Mouse (Mus musculus): ENCODE results near the gene Cyb5r4. TPM values are rescaled to one million over a fixed set of nuclear protein-coding genes. Genes with fewer than 3 reads are reported as not detected.

Gene Cyb5r4
- total and polyA plus RNA-seq, 3 experiments, result 13.8 to 116 (median 47.0) TPM

DNA sequence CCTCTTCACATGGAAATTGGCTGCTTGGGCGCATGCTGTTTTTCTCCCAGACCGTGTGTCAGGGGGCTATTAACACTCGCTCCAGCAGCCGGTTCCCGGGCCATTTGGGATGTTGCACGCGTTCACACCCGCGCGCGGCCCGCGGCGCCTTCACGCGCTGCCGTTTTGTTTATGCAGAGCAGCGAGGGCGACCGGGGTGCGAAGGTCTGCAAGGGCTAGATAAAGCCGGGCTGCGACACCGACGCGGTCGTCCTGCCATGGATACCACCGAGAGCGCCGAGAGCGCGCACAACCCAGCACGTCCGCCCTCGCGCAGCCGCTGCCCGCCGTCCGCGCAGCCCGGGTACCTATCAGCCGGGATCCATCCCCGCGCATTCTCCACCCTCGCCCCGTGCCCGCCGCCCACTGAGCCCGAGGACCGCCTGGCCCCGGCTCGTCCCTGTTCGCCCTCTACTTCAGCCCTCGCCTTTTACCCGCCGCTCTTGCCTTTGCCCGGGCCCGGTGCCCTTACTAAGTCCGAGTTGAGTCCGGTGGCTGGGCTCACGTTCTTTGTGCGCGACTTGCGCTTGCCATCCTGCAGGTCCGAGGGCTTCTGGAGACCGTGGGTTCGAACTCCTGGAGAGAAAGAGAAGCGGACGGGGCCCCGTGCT is 6.4 kb upstream of the Cyb5r4 start, which contains the start of gene Ripply2:
Gene Ripply2, plus strand, starts transcription at position 250 of the 650 bp plus-strand sequence.
- Histone ChIP-seq H3K27me3 (ENCODE audit: insufficient read depth, low read length) (peaks cover 25% of the 10 kb centered on the region), H3K36me3 (replicated peaks) (no peaks in the 10 kb centered on the region), H3K4me1 (ENCODE audit: insufficient read depth, low read depth, low read length) (peaks cover 5% of the 10 kb centered on the region; the same call in 1 of the 2 replicates), H3K9me3 (replicated peaks) (peaks cover 4% of the 10 kb centered on the region), H3K4me3 (ENCODE audit: low read depth, low read length) (peak within 1 kb of the TSS; percentile 27; the same call in 1 of the 2 replicates)
- TF ChIP-seq GATA2 (IDR thresholded peaks at IDR 0.05; ENCODE audit: borderline replicate concordance, low read depth, low read length) (no peak), GATA1 (IDR thresholded peaks at IDR 0.05; ENCODE audit: borderline replicate concordance, low read length) (no peak), TAL1 (conservative IDR thresholded peaks at IDR 0.05; ENCODE audit: low read depth, low read length) (no peak), POLR2AphosphoS5 (IDR thresholded peaks at IDR 0.05; ENCODE audit: insufficient replicate concordance, low read depth, low read length) (no peak), CTCF (IDR thresholded peaks at IDR 0.05; ENCODE audit: low read depth, low read length) (no peak)
- ATAC-seq (ENCODE audit: extremely low read depth, insufficient number of reproducible peaks, low FRiP score, poor library complexity, severe bottlenecking) (no peak), DNase-seq (ENCODE audit: low spot score) (no peak)

DNA sequence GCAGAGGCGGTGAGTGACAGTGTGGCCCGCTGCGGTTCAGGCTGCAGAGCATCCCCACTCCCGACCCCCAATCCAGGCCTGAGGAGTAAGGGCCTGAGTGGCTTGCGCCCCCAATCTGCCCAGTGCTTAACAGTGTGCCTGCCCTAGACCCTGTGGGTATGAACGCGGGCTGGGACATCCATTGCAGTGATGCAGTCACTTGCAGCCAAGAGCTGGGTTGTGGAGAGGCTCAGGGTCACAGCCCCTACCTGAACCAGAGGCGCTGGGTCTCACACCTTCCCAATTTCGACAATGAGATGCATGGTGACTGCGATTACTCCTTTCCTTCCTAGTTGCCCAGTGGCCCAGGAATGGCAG is 5.9 kb upstream of the Cyb5r4 start:
- TF ChIP-seq POLR2AphosphoS5 (IDR thresholded peaks at IDR 0.05; ENCODE audit: insufficient replicate concordance, low read depth, low read length) (no peak), CTCF (IDR thresholded peaks at IDR 0.05; ENCODE audit: low read depth, low read length) (no peak), GATA2 (IDR thresholded peaks at IDR 0.05; ENCODE audit: borderline replicate concordance, low read depth, low read length) (no peak), GATA1 (IDR thresholded peaks at IDR 0.05; ENCODE audit: borderline replicate concordance, low read length) (no peak), TAL1 (conservative IDR thresholded peaks at IDR 0.05; ENCODE audit: low read depth, low read length) (no peak)
- Histone ChIP-seq H3K36me3 (replicated peaks) (no peaks in the 10 kb centered on the region), H3K4me3 (ENCODE audit: low read depth, low read length) (no peak overlapping the region), H3K9me3 (replicated peaks) (peaks cover 4% of the 10 kb centered on the region), H3K27me3 (ENCODE audit: insufficient read depth, low read length) (peaks cover 25% of the 10 kb centered on the region), H3K4me1 (ENCODE audit: insufficient read depth, low read depth, low read length) (peaks cover 5% of the 10 kb centered on the region; the same call in 1 of the 2 replicates)
- no peak for ATAC-seq (ENCODE audit: extremely low read depth, insufficient number of reproducible peaks, low FRiP score, poor library complexity, severe bottlenecking)
- no peak for DNase-seq (ENCODE audit: low spot score)

DNA sequence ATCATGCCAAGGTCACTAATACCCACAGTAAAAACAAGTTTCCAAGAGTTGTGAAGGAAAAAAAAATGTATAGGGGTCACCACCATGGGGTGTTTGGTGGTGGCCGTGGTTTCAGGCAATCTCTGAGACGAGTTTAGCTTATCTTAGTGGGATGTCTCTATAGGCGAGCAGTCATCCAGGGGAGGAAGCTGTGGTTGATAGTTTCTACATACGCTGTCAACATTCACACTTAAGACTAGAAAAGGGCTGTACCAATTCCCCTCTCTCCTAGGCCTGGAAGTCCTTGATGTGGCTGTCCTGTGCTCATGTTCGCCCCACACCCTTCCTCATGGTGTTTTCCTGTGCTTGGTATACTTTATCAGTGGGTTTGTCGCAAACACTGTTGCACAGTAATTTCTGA is 4.0 kb downstream of the Cyb5r4 start:
- Histone ChIP-seq H3K36me3 (replicated peaks) (peaks cover 24% of the 10 kb centered on the region), H3K9me3 (replicated peaks) (no peaks in the 10 kb centered on the region), H3K4me3 (ENCODE audit: low read depth, low read length) (no peak overlapping the region), H3K27me3 (ENCODE audit: insufficient read depth, low read length) (no peaks in the 10 kb centered on the region), H3K4me1 (ENCODE audit: insufficient read depth, low read depth, low read length) (peaks cover 15% of the 10 kb centered on the region)
- TF ChIP-seq CTCF (IDR thresholded peaks at IDR 0.05; ENCODE audit: low read depth, low read length), result no peak
- TF ChIP-seq TAL1 (conservative IDR thresholded peaks at IDR 0.05; ENCODE audit: low read depth, low read length), result no peak
- no peak for TF ChIP-seq POLR2AphosphoS5 (IDR thresholded peaks at IDR 0.05; ENCODE audit: insufficient replicate concordance, low read depth, low read length)
- TF ChIP-seq GATA1 (IDR thresholded peaks at IDR 0.05; ENCODE audit: borderline replicate concordance, low read length), result no peak
- no peak for TF ChIP-seq GATA2 (IDR thresholded peaks at IDR 0.05; ENCODE audit: borderline replicate concordance, low read depth, low read length)
- ATAC-seq (ENCODE audit: extremely low read depth, insufficient number of reproducible peaks, low FRiP score, poor library complexity, severe bottlenecking), result no peak
- no peak for DNase-seq (ENCODE audit: low spot score)

DNA sequence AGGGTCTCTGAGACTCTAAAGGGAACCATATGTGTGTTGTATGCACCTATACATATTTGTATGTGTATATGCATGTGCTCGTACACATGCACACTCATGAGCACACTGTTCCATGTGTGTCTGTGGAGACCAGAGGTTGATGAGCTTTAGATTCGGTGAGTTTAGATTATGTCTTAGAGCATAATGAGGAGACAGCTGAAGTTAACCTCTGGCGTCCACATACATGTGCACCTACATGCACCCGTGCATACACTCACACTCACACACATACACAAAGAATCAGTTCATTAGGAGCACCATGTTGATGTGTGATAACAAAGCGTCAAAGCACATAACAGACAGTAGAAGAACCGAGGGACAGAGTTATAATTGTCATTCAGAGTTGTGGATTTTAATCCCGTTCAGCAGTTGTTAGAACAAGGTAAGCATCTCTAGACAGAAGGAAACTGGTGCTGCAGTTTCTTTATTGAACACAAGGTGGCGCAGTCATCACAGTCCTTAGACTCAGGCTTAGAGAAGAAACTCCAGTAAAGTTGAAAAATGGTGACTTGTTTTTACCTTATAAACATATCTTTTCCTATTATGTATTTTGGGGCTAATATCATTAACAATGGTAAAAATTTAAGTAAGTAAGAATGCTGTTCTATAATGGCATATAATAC is 5.7 kb downstream of the Cyb5r4 start:
- DNase-seq (ENCODE audit: low spot score) (peak; percentile 5), ATAC-seq (ENCODE audit: extremely low read depth, insufficient number of reproducible peaks, low FRiP score, poor library complexity, severe bottlenecking) (peak; percentile 57; the same call in 1 of the 2 replicates)
- no peak overlapping the region for H3K4me3 ChIP-seq (ENCODE audit: low read depth, low read length)
- H3K27me3 ChIP-seq (ENCODE audit: insufficient read depth, low read length), result no peaks in the 10 kb centered on the region
- H3K36me3 ChIP-seq (replicated peaks), result peaks cover 34% of the 10 kb centered on the region
- peaks cover 9% of the 10 kb centered on the region for H3K4me1 ChIP-seq (ENCODE audit: insufficient read depth, low read depth, low read length)
- H3K9me3 ChIP-seq (replicated peaks), result no peaks in the 10 kb centered on the region
- TF ChIP-seq CTCF (IDR thresholded peaks at IDR 0.05; ENCODE audit: low read depth, low read length) (peak; percentile 78), GATA1 (IDR thresholded peaks at IDR 0.05; ENCODE audit: borderline replicate concordance, low read length) (no peak)

DNA sequence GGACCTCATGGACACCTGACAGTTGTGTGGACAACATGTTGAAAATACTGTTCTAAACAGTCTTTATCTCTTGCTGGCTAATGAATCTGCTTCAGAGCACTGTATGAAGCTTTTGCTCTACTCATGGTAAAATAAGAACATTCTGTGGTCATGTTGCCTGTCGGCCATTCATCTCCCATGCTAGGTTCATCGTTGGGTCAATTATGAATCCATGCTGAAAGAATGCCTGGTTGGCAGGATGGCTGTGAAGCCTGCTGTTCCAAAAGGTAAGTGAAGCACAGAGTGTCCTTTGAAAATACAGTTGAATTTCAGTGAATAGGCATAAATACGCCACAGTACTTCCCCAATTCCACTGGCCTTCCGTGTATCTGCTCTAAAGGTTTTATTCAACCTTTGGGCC is 10.4 kb downstream of the Cyb5r4 start:
- DNase-seq (ENCODE audit: low spot score) (no peak), ATAC-seq (ENCODE audit: extremely low read depth, insufficient number of reproducible peaks, low FRiP score, poor library complexity, severe bottlenecking) (no peak)
- H3K4me3 ChIP-seq (ENCODE audit: low read depth, low read length), result no peak overlapping the region
- no peak for TF ChIP-seq GATA1 (IDR thresholded peaks at IDR 0.05; ENCODE audit: borderline replicate concordance, low read length)
- TF ChIP-seq GATA2 (IDR thresholded peaks at IDR 0.05; ENCODE audit: borderline replicate concordance, low read depth, low read length), result no peak
- TF ChIP-seq TAL1 (conservative IDR thresholded peaks at IDR 0.05; ENCODE audit: low read depth, low read length), result no peak
- no peak for TF ChIP-seq POLR2AphosphoS5 (IDR thresholded peaks at IDR 0.05; ENCODE audit: insufficient replicate concordance, low read depth, low read length)
- TF ChIP-seq CTCF (IDR thresholded peaks at IDR 0.05; ENCODE audit: low read depth, low read length), result no peak
- peaks cover 66% of the 10 kb centered on the region for H3K36me3 ChIP-seq (replicated peaks)
- H3K4me1 ChIP-seq (ENCODE audit: insufficient read depth, low read depth, low read length), result no peaks in the 10 kb centered on the region
- no peaks in the 10 kb centered on the region for H3K27me3 ChIP-seq (ENCODE audit: insufficient read depth, low read length)
- H3K9me3 ChIP-seq (replicated peaks), result no peaks in the 10 kb centered on the region

DNA sequence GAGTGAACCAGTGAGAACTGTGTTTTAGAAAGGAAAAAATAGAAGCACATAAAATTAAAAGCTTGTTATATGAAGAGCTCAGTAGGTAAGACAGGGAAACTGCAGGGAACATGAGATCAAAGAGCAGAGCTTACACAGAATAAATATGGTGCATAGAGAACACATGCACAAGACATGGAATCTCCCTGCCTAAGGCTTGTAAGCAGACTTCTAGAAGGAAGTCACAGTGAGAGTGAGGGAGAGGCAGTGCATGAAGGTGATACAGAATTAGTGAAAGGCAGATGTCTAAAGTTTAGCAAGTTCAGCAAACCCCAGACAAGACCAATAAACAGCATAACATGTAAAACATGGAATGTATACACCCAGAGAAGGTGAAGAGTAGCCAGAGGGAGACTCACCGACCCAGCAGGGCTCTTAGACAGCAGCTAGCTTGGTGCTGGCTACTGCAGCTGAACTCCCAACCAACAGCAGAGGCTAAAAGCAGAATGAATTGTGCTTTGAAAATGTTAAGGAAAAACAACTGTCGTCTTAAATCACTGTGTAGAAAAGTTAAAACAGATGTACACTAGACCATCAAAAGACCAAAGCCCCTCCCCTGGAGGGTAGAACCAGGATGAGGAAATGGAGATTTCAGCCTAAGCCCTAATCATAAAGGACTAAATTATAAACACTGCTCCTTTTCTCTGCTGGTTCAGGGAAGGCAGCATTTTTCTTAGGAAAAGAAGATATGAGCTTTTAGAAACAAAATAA is 13.2 kb downstream of the Cyb5r4 start:
- Histone ChIP-seq H3K27me3 (ENCODE audit: insufficient read depth, low read length) (no peaks in the 10 kb centered on the region), H3K36me3 (replicated peaks) (peaks cover 67% of the 10 kb centered on the region), H3K4me1 (ENCODE audit: insufficient read depth, low read depth, low read length) (no peaks in the 10 kb centered on the region), H3K9me3 (replicated peaks) (no peaks in the 10 kb centered on the region), H3K4me3 (ENCODE audit: low read depth, low read length) (no peak overlapping the region)
- no peak for DNase-seq (ENCODE audit: low spot score)
- TF ChIP-seq POLR2AphosphoS5 (IDR thresholded peaks at IDR 0.05; ENCODE audit: insufficient replicate concordance, low read depth, low read length), result no peak
- no peak for TF ChIP-seq GATA1 (IDR thresholded peaks at IDR 0.05; ENCODE audit: borderline replicate concordance, low read length)
- TF ChIP-seq CTCF (IDR thresholded peaks at IDR 0.05; ENCODE audit: low read depth, low read length), result no peak
- no peak for TF ChIP-seq TAL1 (conservative IDR thresholded peaks at IDR 0.05; ENCODE audit: low read depth, low read length)
- no peak for TF ChIP-seq GATA2 (IDR thresholded peaks at IDR 0.05; ENCODE audit: borderline replicate concordance, low read depth, low read length)
- ATAC-seq (ENCODE audit: extremely low read depth, insufficient number of reproducible peaks, low FRiP score, poor library complexity, severe bottlenecking), result no peak

Data from G1E (cell line).